Mouse (Mus musculus): ENCODE results near the gene Irs2. TPM values are rescaled to one million over a fixed set of nuclear protein-coding genes. Genes with fewer than 3 reads are reported as not detected.
A peak's percentile ranks its signal among the peaks of the same experiment; 100 is the strongest.

Gene Irs2
- polyA plus RNA-seq, 1 experiment: 20.7 TPM

DNA sequence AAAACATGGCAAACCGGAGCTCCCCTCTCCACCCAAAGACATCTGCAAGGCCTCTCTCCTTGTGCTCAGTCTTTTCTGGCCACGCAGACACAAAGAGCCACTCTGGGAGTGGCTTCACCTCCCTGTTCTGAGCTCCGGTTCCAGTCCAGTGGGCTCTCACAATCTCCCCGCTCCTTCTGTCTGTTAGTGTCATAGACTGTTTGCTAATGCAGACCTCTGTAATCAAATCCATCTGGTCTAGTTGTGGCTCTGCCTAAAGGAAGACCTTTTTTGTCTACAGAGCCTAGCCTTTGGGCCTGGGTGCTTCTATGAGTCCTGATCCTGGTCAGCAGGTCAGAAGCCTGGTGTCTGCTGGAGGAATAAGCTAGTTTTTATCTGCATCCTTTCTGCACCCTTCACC is 56.7 kb downstream of the Irs2 start:
- WGBS: 91% methylated on average over 4 of the region's 4 CpGs

GRCm38 (mm10) chr8:10945939-10946740 is 62.1 kb downstream of the Irs2 start:
- DNase-seq: peak; percentile 94
- TF ChIP-seq CTCF (IDR thresholded peaks at IDR 0.05; ENCODE audit: insufficient read depth, low read length): no peak
- TF ChIP-seq POLR2A (IDR thresholded peaks at IDR 0.05; ENCODE audit: borderline replicate concordance, extremely low read depth, low read depth, low read length): peak; percentile 37; the same call in 1 of the 2 replicates
- Histone ChIP-seq H3K4me3 (replicated peaks; ENCODE audit: extremely low read depth, low read depth, low read length) (no peak overlapping the region), H3K4me1 (ENCODE audit: control insufficient read depth, insufficient read depth, low read length) (peaks cover 12% of the 10 kb centered on the region)
- WGBS: 1% methylated on average over 23 of the region's 23 CpGs

More for the DNA sequence above, 56.7 kb downstream of the Irs2 start:
- H3K4me1 ChIP-seq (ENCODE audit: control insufficient read depth, insufficient read depth, low read length): peaks cover 10% of the 10 kb centered on the region
- H3K4me3 ChIP-seq (replicated peaks; ENCODE audit: extremely low read depth, low read depth, low read length): no peak overlapping the region
- no peak for TF ChIP-seq CTCF (IDR thresholded peaks at IDR 0.05; ENCODE audit: insufficient read depth, low read length)
- TF ChIP-seq POLR2A (IDR thresholded peaks at IDR 0.05; ENCODE audit: borderline replicate concordance, extremely low read depth, low read depth, low read length): no peak
- DNase-seq: no peak

- no peak for DNase-seq
- TF ChIP-seq POLR2A (IDR thresholded peaks at IDR 0.05; ENCODE audit: borderline replicate concordance, extremely low read depth, low read depth, low read length) (no peak), CTCF (IDR thresholded peaks at IDR 0.05; ENCODE audit: insufficient read depth, low read length) (no peak)
- WGBS: 56% methylated on average over 2 of the region's 2 CpGs
Observed at GRCm38 (mm10) chr8:10945490-10945889, 62.8 kb downstream of the Irs2 start.

DNA sequence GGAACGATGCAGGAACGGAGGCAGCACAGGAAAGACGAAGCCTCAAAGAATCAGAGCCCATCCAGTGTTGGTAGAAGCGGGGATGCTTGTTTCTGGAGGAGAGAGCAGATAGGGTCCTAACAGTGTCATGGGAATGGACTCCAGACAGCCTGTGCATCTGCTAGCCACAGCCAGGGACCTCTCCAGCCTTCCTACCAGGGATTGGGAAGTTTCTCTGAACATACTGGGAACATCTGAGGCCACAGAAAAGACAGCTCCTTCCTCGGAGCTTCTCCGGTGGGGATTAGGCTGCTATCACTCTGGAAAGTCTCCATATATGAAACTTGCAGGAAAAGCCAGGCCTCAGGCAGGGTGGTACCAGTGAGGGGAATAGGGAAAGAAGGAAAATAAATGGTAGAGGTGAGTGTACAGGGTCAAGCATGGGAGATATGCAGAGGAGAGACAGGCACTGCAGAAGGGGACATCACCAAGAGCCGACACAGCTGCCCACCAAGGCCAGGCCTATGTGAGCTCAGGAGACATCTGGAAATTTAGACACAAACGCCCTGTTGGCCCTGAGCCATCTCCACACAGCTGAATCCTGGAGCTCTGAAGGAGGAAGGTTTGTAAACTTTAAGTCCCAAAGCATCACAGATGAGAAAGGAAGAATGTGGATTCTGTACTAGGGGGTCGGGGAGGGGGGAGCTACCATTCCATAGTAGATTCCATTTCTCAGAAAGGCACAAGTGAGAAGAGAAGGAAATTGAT is 64.8 kb downstream of the Irs2 start:
- Histone ChIP-seq H3K4me1 (ENCODE audit: control insufficient read depth, insufficient read depth, low read length) (peaks cover 12% of the 10 kb centered on the region), H3K4me3 (replicated peaks; ENCODE audit: extremely low read depth, low read depth, low read length) (no peak overlapping the region)
- no peak for TF ChIP-seq CTCF (IDR thresholded peaks at IDR 0.05; ENCODE audit: insufficient read depth, low read length)
- no peak for TF ChIP-seq POLR2A (IDR thresholded peaks at IDR 0.05; ENCODE audit: borderline replicate concordance, extremely low read depth, low read depth, low read length)
- no peak for DNase-seq
- 75% methylated on average over 9 of the region's 9 CpGs for WGBS

More at GRCm38 (mm10) chr8:10945490-10945889, 62.8 kb downstream of the Irs2 start:
- Histone ChIP-seq H3K4me3 (replicated peaks; ENCODE audit: extremely low read depth, low read depth, low read length) (no peak overlapping the region), H3K4me1 (ENCODE audit: control insufficient read depth, insufficient read depth, low read length) (peaks cover 12% of the 10 kb centered on the region)

GRCm38 (mm10) chr8:10939883-10940282 is 68.4 kb downstream of the Irs2 start:
- TF ChIP-seq POLR2A (IDR thresholded peaks at IDR 0.05; ENCODE audit: borderline replicate concordance, extremely low read depth, low read depth, low read length) (no peak), CTCF (IDR thresholded peaks at IDR 0.05; ENCODE audit: insufficient read depth, low read length) (no peak)
- WGBS: 68% methylated on average over 6 of the region's 6 CpGs
- Histone ChIP-seq H3K4me1 (ENCODE audit: control insufficient read depth, insufficient read depth, low read length) (peaks cover 8% of the 10 kb centered on the region), H3K4me3 (replicated peaks; ENCODE audit: extremely low read depth, low read depth, low read length) (no peak overlapping the region)
- DNase-seq: no peak

DNA sequence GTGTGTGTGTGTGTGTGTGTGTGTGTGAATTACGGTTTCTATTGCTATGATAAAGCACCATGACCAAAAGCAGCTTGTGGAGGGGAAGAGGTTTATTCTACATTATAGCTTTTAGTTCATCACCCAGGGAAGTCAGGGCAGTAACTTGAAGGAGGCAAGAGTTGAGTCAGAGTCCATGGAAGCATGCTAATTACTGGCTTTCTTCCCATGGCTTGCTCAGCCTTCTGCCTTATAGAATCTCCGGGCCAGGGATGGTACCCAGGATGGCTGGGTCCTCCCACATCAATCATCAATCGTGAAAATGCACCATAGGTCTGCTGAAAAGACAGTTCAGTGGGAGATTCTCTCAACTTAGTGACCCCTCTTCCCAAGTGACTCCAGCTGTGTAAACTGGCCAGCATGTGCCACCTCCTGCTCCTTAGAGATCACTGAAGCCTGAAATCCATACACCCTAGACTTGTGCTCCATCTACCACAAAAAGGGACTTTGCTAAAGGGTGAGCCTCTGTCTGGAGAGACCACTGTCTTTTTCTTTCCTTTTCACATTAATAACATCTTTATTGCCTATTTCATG is 69.0 kb downstream of the Irs2 start:
- Histone ChIP-seq H3K4me1 (ENCODE audit: control insufficient read depth, insufficient read depth, low read length) (peaks cover 8% of the 10 kb centered on the region), H3K4me3 (replicated peaks; ENCODE audit: extremely low read depth, low read depth, low read length) (no peak overlapping the region)
- 76% methylated on average over 3 of the region's 3 CpGs for WGBS
- DNase-seq: no peak
- TF ChIP-seq POLR2A (IDR thresholded peaks at IDR 0.05; ENCODE audit: borderline replicate concordance, extremely low read depth, low read depth, low read length): no peak

DNA sequence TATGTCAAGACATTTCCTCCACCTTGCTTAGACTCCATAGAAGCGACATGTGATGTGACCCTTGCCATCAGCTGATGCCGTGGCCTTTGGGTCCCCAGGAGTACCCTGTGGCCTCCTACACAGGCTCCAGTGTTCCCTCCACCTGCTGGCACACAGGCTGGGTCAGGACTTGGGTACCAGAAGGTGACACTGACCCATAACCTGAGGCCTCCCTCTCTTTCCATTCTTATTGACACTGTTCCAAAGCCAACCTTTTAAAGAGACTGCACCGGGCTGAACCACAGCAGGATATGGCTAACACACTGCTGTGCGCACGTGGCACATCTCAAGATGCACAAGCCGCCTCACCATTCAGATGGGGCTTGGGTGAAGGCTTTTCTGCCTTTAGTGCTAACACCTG is 70.0 kb downstream of the Irs2 start:
- TF ChIP-seq CTCF (IDR thresholded peaks at IDR 0.05; ENCODE audit: insufficient read depth, low read length) (no peak), POLR2A (IDR thresholded peaks at IDR 0.05; ENCODE audit: borderline replicate concordance, extremely low read depth, low read depth, low read length) (no peak)
- no peak overlapping the region for H3K4me3 ChIP-seq (replicated peaks; ENCODE audit: extremely low read depth, low read depth, low read length)
- H3K4me1 ChIP-seq (ENCODE audit: control insufficient read depth, insufficient read depth, low read length): peaks cover 8% of the 10 kb centered on the region
- 88% methylated on average over 6 of the region's 6 CpGs for WGBS
- DNase-seq: no peak

DNA sequence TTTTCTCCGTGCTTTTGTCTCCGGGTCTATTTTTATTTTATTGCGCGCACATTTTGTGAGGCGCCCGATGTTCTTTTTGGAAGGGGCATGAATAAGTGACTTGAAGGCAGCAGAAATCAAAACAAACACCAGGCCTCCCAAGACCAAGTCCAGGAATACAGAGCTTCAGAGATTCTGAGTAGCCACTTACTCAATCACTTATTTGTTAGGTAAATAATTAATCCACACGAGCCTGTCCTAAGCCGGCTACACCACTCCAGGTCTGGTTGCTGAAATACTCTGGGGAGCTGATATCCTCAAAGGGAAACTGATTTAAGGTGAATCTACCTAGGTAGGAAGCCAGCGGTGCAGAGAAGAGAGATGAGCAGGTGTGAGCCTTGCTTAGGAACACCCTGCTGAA is 71.6 kb downstream of the Irs2 start:
- no peak overlapping the region for H3K4me3 ChIP-seq (replicated peaks; ENCODE audit: extremely low read depth, low read depth, low read length)
- 35% methylated on average over 9 of the region's 9 CpGs for WGBS
- peaks cover 8% of the 10 kb centered on the region for H3K4me1 ChIP-seq (ENCODE audit: control insufficient read depth, insufficient read depth, low read length)
- no peak for TF ChIP-seq CTCF (IDR thresholded peaks at IDR 0.05; ENCODE audit: insufficient read depth, low read length)
- TF ChIP-seq POLR2A (IDR thresholded peaks at IDR 0.05; ENCODE audit: borderline replicate concordance, extremely low read depth, low read depth, low read length): no peak
- DNase-seq: no peak

DNA sequence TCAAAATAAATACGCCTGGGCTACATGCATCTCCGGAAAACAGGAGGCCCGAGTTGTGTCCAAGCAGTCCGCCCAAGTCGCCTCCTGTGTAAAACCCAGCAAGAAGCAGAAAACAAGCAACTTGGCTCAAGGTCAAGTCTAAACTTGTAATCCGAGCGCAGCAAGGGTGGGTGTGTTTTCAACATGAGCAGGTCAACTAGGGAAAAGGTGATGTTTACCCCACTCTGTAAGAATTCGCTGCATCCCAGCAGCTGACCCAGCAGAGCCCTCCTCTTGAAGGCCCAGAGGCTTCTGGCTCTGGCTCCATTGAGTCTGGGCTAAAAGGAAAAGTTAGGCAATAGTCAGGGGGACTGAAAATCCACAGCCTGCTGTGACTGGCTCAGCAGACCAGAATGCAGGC is 73.0 kb downstream of the Irs2 start:
- TF ChIP-seq CTCF (IDR thresholded peaks at IDR 0.05; ENCODE audit: insufficient read depth, low read length): no peak
- TF ChIP-seq POLR2A (IDR thresholded peaks at IDR 0.05; ENCODE audit: borderline replicate concordance, extremely low read depth, low read depth, low read length): no peak
- WGBS: 56% methylated on average over 8 of the region's 8 CpGs
- peaks cover 8% of the 10 kb centered on the region for H3K4me1 ChIP-seq (ENCODE audit: control insufficient read depth, insufficient read depth, low read length)
- H3K4me3 ChIP-seq (replicated peaks; ENCODE audit: extremely low read depth, low read depth, low read length): no peak overlapping the region
- DNase-seq: no peak
